Mouse (Mus musculus) lung, embryonic 14.5 days (tissue): Measurements from ENCODE around the gene Pglyrp1. TPM values are rescaled to one million over a fixed set of nuclear protein-coding genes. Genes with fewer than 3 reads are reported as not detected.
A peak's percentile ranks its signal among the peaks of the same experiment; 100 is the strongest.

Experiments used
- ATAC-seq: fragments of 200-750 bp; cut with Nextera tagmentation; 2 replicates; pipeline ENCODE4 v1.8.0; 2017; ENCODE audit warnings: mild to moderate bottlenecking, moderate TSS enrichment, moderate library complexity; ENCODE audit not compliant: insufficient read depth
- DNase-seq: peaks from one replicate; pipeline ENCODE4 v3.0.0-alpha.2; 2015
- H3K27ac ChIP-seq: fragments of 300-500 bp; sonication (generic); 2 replicates; pipeline ENCODE4 v1.5.1; 2014; ENCODE audit warnings: low read depth, mild to moderate bottlenecking, moderate library complexity
- H3K27me3 ChIP-seq: fragments of 300-500 bp; sonication (generic); 2 replicates; pipeline ENCODE4 v1.6.1; 2014; ENCODE audit warnings: low read length, control low read depth; ENCODE audit not compliant: insufficient read depth
- H3K36me3 ChIP-seq: fragments of 300-500 bp; sonication (generic); 2 replicates; pipeline ENCODE4 v1.6.1; 2014; ENCODE audit warnings: control low read depth; ENCODE audit not compliant: insufficient read depth
- H3K4me1 ChIP-seq: fragments of 300-500 bp; sonication (generic); 2 replicates; pipeline ENCODE4 v1.6.1; 2014; ENCODE audit warnings: antibody characterized with exemption, control low read depth; ENCODE audit not compliant: insufficient read depth
- H3K4me2 ChIP-seq: fragments of 300-500 bp; sonication (generic); 2 replicates; pipeline ENCODE4 v1.6.1; 2014; ENCODE audit warnings: mild to moderate bottlenecking
- H3K4me3 ChIP-seq: fragments of 300-500 bp; sonication (generic); 2 replicates; pipeline ENCODE4 v1.5.1; 2014; ENCODE audit warnings: low read depth, low read length
- H3K9ac ChIP-seq: fragments of 300-500 bp; sonication (generic); 2 replicates; pipeline ENCODE4 v1.6.1; 2014
- H3K9me3 ChIP-seq: fragments of 300-500 bp; sonication (generic); 2 replicates; pipeline ENCODE4 v1.6.1; 2016; ENCODE audit warnings: low read depth, low read length, control low read depth
- CTCF ChIP-seq: IDR thresholded peaks from 2 replicates; pipeline ENCODE4 v1.5.1; 2016; ENCODE audit warnings: antibody characterized with exemption, low read depth
- WGBS: fragments of 180-500 bp; shearing (Covaris S2); extraction: QIAGEN DNeasy Blood & Tissue Kit; methylation state at CpG from one replicate; pipeline ENCODE4 v1.1.7; 2014; 5-methylcytosine and 5-hydroxymethylcytosine counted together
- polyA plus RNA-seq: library from polyadenylated mRNA; unstranded; fragments of >200 nt; fragmentation: Nextera tagmentation; extraction: Ambion mirVana; gene quantifications from 2 replicates; pipeline ENCODE4 v1.2.1, GENCODE M21; 2014

Gene Pglyrp1
- polyA plus RNA-seq, 1 experiment from 2014 or later, result 2.6 TPM

GRCm38 (mm10) chr7:18896536-18896935 is 25.4 kb downstream of the Pglyrp1 start:
- Histone ChIP-seq H3K27me3 (peaks cover 8% of the 10 kb centered on the region), H3K9ac (no peak overlapping the region), H3K4me2 (no peak overlapping the region), H3K4me1 (peaks cover 9% of the 10 kb centered on the region), H3K27ac (no peak overlapping the region), H3K4me3 (no peak overlapping the region), H3K9me3 (no peaks in the 10 kb centered on the region), H3K36me3 (peaks cover 23% of the 10 kb centered on the region; the same call in 1 of the 2 replicates)
- TF ChIP-seq CTCF, result peak; percentile 66
- WGBS, result 46% methylated on average over 5 of the region's 5 CpGs
- ATAC-seq (no peak), DNase-seq (peak; percentile 52)

GRCm38 (mm10) chr7:18900513-18900912 is 29.4 kb downstream of the Pglyrp1 start:
- 71% methylated on average over 2 of the region's 2 CpGs for WGBS
- Histone ChIP-seq H3K4me3 (no peak overlapping the region), H3K36me3 (peaks cover 38% of the 10 kb centered on the region), H3K27me3 (no peaks in the 10 kb centered on the region), H3K9ac (no peak overlapping the region), H3K9me3 (no peaks in the 10 kb centered on the region), H3K4me2 (no peak overlapping the region), H3K27ac (no peak overlapping the region), H3K4me1 (no peaks in the 10 kb centered on the region)
- no peak for TF ChIP-seq CTCF
- ATAC-seq (peak; percentile 62), DNase-seq (peak; percentile 25)

- no peak for ATAC-seq
These were observed 31.4 kb downstream of the Pglyrp1 start for GRCm38 (mm10) chr7:18902486-18902885.

GRCm38 (mm10) chr7:18904971-18905370 is 33.8 kb downstream of the Pglyrp1 start:
- H3K36me3 ChIP-seq, result peaks cover 33% of the 10 kb centered on the region
- peaks cover 3% of the 10 kb centered on the region; the same call in 1 of the 2 replicates for H3K4me1 ChIP-seq
- DNase-seq (no peak), ATAC-seq (no peak)
- no peak overlapping the region for H3K9ac ChIP-seq
- 76% methylated on average over 3 of the region's 3 CpGs for WGBS
- H3K27ac ChIP-seq, result no peak overlapping the region
- H3K4me3 ChIP-seq, result no peak overlapping the region
- no peaks in the 10 kb centered on the region for H3K9me3 ChIP-seq
- H3K27me3 ChIP-seq, result no peaks in the 10 kb centered on the region
- no peak overlapping the region for H3K4me2 ChIP-seq
- TF ChIP-seq CTCF, result no peak

More at GRCm38 (mm10) chr7:18902486-18902885, 31.4 kb downstream of the Pglyrp1 start:
- no peaks in the 10 kb centered on the region for H3K4me1 ChIP-seq
- H3K9ac ChIP-seq, result no peak overlapping the region
- peaks cover 44% of the 10 kb centered on the region for H3K36me3 ChIP-seq
- H3K27ac ChIP-seq, result no peak overlapping the region
- no peak overlapping the region for H3K4me3 ChIP-seq
- 0 out of 2 replicates have a peak, but pooled peaks have one; percentile 4 for TF ChIP-seq CTCF
- H3K27me3 ChIP-seq, result no peaks in the 10 kb centered on the region
- WGBS, result 61% methylated on average over 3 of the region's 3 CpGs
- H3K4me2 ChIP-seq, result no peak overlapping the region
- no peaks in the 10 kb centered on the region for H3K9me3 ChIP-seq
- DNase-seq, result no peak

GRCm38 (mm10) chr7:18909797-18910196 is 38.7 kb downstream of the Pglyrp1 start:
- peak overlapping the region; percentile 67 for H3K9ac ChIP-seq
- H3K4me3 ChIP-seq, result peak overlapping the region; percentile 76
- H3K27ac ChIP-seq, result no peak overlapping the region
- 0 out of 2 replicates have a peak, but pooled peaks cover 6% of the 10 kb centered on the region for H3K36me3 ChIP-seq
- no peaks in the 10 kb centered on the region for H3K9me3 ChIP-seq
- ATAC-seq (peak; percentile 19), DNase-seq (no peak)
- no peak for TF ChIP-seq CTCF
- H3K4me2 ChIP-seq, result peak overlapping the region; percentile 75
- WGBS, result 4% methylated on average over 17 of the region's 17 CpGs
- peaks cover 7% of the 10 kb centered on the region; the same call in 1 of the 2 replicates for H3K4me1 ChIP-seq
- no peaks in the 10 kb centered on the region for H3K27me3 ChIP-seq

- TF ChIP-seq CTCF, result no peak
- Histone ChIP-seq H3K9me3 (no peaks in the 10 kb centered on the region), H3K4me1 (peaks cover 7% of the 10 kb centered on the region; the same call in 1 of the 2 replicates), H3K36me3 (0 out of 2 replicates have a peak, but pooled peaks cover 6% of the 10 kb centered on the region), H3K27ac (no peak within 1 kb of the TSS), H3K4me3 (peak within 1 kb of the TSS; percentile 76), H3K4me2 (peak within 1 kb of the TSS; percentile 75), H3K9ac (peak within 1 kb of the TSS; percentile 67), H3K27me3 (no peaks in the 10 kb centered on the region)
- WGBS, result 0% methylated on average over 33 of the region's 33 CpGs
- DNase-seq (peak; percentile 100), ATAC-seq (peak; percentile 99)
These were observed 39.2 kb downstream of the Pglyrp1 start, which contains the start of gene Ccdc61 for GRCm38 (mm10) chr7:18910241-18910831. Gene Ccdc61, minus strand, starts transcription at chr7:18910415.

GRCm38 (mm10) chr7:18916254-18916653 is 45.1 kb downstream of the Pglyrp1 start:
- DNase-seq (no peak), ATAC-seq (no peak)
- WGBS, result 64% methylated on average over 4 of the region's 4 CpGs
- H3K4me2 ChIP-seq, result no peak overlapping the region
- no peaks in the 10 kb centered on the region for H3K36me3 ChIP-seq
- TF ChIP-seq CTCF, result peak; percentile 12; the same call in 1 of the 2 replicates
- no peaks in the 10 kb centered on the region for H3K9me3 ChIP-seq
- H3K4me3 ChIP-seq, result no peak overlapping the region
- no peak overlapping the region for H3K27ac ChIP-seq
- H3K27me3 ChIP-seq, result no peaks in the 10 kb centered on the region
- no peaks in the 10 kb centered on the region for H3K4me1 ChIP-seq
- H3K9ac ChIP-seq, result no peak overlapping the region
